Mouse (Mus musculus) lung, adult 2 months (tissue): ENCODE measurements at regions not wholly inside any gene's neighbourhood (a gene's known extent, or its start where the extent isn't known, plus 50 kb on each side); places are given as distances from the start of the nearest gene placed in this dataset.

Experiments
- CTCF ChIP-seq: fragments of 200-500 bp; IDR thresholded peaks from 2 replicates; pipeline ENCODE4 v1.5.1; 2011; ENCODE audit warnings: mild to moderate bottlenecking, low read length, control low read depth; ENCODE audit not compliant: insufficient read depth
- POLR2A ChIP-seq: fragments of 200-500 bp; IDR thresholded peaks from 2 replicates; pipeline ENCODE4 v1.6.1; 2011; ENCODE audit warnings: low read depth, mild to moderate bottlenecking, control low read depth, low read length, borderline replicate concordance; ENCODE audit errors: extremely low read depth

DNA sequence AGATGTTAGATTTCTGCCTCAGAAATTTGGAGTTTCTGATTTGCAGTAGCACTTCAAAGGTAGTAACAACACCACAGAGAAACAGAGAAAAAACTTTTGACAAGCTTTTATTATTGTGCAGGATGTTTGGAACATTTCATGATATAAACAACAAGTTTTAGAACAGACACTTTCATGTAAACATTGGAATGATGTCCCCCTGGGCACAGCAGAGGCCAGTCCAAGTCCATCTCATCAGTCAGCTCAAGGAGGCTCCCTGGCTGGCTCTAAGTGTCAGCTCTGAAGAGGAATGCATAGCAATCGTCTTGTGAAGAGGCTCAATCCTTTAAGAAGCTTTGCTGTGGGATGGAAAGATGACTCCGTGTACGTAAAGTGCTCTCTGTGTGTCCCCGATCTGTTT, 612.2 kb upstream of the Tbl1xr1 start:
- no peak for TF ChIP-seq CTCF
- no peak for TF ChIP-seq POLR2A
